Mouse (Mus musculus): ENCODE measurements around the gene Gcnt7. TPM values are rescaled to one million over a fixed set of nuclear protein-coding genes. Genes with fewer than 3 reads are reported as not detected.

Gene Gcnt7
- polyA plus RNA-seq, 1 experiment from 2014 or later: 1.6 TPM

DNA sequence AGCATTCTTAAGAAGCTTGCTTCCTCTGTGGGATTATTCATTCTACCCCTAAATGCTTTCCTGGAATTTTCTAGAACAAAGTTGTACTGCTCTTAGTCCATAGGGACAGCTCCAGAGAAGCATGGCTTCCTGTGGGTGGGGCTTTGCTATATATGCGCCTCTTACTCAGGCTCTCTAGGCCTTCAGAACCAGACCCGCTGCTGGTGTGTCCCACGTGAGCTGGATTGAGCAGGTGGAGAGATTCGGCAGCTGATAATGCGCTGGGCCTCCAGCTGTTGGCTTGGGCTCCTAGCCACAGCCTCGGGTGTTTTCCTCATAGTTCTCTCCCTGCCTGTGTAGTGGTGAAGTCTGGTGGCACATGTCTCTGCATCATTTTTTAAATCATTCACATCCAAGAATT lies 7.8 kb downstream of the Gcnt7 start:
- Histone ChIP-seq H3K4me1 (replicated peaks) (no peaks in the 10 kb centered on the region), H3K36me3 (peaks cover 94% of the 10 kb centered on the region), H3K27me3 (no peaks in the 10 kb centered on the region), H3K9ac (no peak overlapping the region), H3K27ac (no peak overlapping the region), H3K9me3 (no peaks in the 10 kb centered on the region), H3K4me3 (no peak overlapping the region), H3K4me2 (no peak overlapping the region)
- no peak for ATAC-seq (ENCODE audit: low FRiP score)
- 94% methylated on average over 6 of the region's 6 CpGs for WGBS

DNA sequence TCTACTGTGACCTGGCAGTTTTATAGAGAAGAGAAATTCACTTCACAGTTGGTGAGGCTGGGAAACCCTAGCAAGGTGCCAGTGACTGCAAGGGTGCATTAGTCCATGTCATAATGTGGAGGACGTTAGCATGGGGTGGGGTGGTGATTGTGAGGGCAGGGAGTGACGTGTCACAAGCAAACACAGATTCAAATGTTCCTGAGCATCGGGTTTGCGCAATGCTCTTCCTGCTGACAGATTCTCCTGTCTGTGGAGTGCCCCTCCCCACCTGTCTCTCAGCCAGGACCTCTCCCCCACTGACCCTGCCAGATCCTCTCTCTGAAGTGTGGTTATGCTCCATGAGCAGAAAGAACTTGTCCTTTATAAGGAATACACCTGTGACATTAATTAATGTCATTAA lies 10.1 kb downstream of the Gcnt7 start:
- Histone ChIP-seq H3K27me3 (no peaks in the 10 kb centered on the region), H3K4me2 (no peak overlapping the region), H3K36me3 (peaks cover 92% of the 10 kb centered on the region), H3K9ac (no peak overlapping the region), H3K27ac (no peak overlapping the region), H3K4me1 (replicated peaks) (no peaks in the 10 kb centered on the region), H3K4me3 (no peak overlapping the region), H3K9me3 (no peaks in the 10 kb centered on the region)
- ATAC-seq (ENCODE audit: low FRiP score): no peak
- WGBS: 90% methylated on average over 4 of the region's 4 CpGs

GRCm38 (mm10) chr2:172447317-172447716 lies 11.1 kb downstream of the Gcnt7 start:
- Histone ChIP-seq H3K36me3 (peaks cover 82% of the 10 kb centered on the region), H3K27me3 (no peaks in the 10 kb centered on the region), H3K4me3 (no peak overlapping the region), H3K9me3 (no peaks in the 10 kb centered on the region), H3K4me2 (no peak overlapping the region), H3K27ac (no peak overlapping the region), H3K9ac (no peak overlapping the region), H3K4me1 (replicated peaks) (peaks cover 4% of the 10 kb centered on the region; the same call in 1 of the 2 replicates)
- 94% methylated on average over 6 of the region's 6 CpGs for WGBS
- ATAC-seq (ENCODE audit: low FRiP score): no peak

- no peak overlapping the region for H3K4me3 ChIP-seq
- H3K27me3 ChIP-seq: no peaks in the 10 kb centered on the region
- no peaks in the 10 kb centered on the region for H3K9me3 ChIP-seq
- WGBS: 93% methylated on average over 4 of the region's 4 CpGs
- H3K27ac ChIP-seq: no peak overlapping the region
- no peak overlapping the region for H3K4me2 ChIP-seq
- peaks cover 20% of the 10 kb centered on the region for H3K4me1 ChIP-seq (replicated peaks)
- ATAC-seq (ENCODE audit: low FRiP score): no peak
- peaks cover 65% of the 10 kb centered on the region for H3K36me3 ChIP-seq
- H3K9ac ChIP-seq: no peak overlapping the region
Measured at GRCm38 (mm10) chr2:172445617-172446016, 12.8 kb downstream of the Gcnt7 start.

DNA sequence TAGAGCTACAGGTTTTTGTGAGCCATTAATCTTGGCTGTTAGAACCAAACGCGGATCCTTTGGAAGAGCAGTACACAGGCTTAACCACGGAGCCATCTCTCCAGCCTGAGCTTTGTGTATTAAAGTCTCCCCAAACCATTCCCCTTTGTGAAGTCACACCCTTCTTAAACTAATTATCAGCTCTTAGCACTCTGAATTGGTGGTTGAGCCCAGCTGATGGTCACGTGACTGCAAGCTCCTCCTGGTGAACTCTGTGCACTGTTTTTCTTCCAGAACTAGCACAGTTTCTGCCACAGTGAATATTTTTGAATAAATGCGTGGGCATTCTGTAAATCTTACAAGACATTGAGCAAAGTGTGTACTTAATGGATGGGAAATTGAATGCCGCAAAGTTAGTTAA lies 17.2 kb downstream of the Gcnt7 start:
- ATAC-seq (ENCODE audit: low FRiP score): no peak
- H3K9me3 ChIP-seq: no peaks in the 10 kb centered on the region
- WGBS: 34% methylated on average over 6 of the region's 6 CpGs
- peak overlapping the region; percentile 70 for H3K4me3 ChIP-seq
- peaks cover 20% of the 10 kb centered on the region for H3K36me3 ChIP-seq
- no peaks in the 10 kb centered on the region for H3K27me3 ChIP-seq
- peak overlapping the region; percentile 79 for H3K9ac ChIP-seq
- H3K4me1 ChIP-seq (replicated peaks): peaks cover 28% of the 10 kb centered on the region
- no peak overlapping the region for H3K27ac ChIP-seq
- peak overlapping the region; percentile 85 for H3K4me2 ChIP-seq

DNA sequence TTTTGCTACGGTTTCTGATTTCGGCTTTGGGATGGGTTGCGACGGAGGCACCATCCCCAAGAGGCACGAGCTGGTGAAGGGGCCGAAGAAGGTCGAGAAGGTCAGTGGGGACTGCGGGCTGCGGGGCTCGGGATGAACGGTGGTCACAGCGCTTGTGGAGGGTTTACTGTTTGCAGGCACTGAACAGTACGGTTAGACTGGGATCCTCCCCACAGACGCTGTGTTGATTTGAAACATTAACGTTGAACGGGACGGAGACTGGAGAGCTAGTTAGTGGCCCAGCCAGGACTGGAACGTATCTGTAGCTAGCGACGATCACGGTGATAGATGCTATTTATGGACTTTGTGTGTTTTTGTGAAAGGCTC lies 17.8 kb downstream of the Gcnt7 start:
- Histone ChIP-seq H3K4me3 (peak overlapping the region; percentile 70), H3K27me3 (no peaks in the 10 kb centered on the region; the same call in 1 of the 2 replicates), H3K9ac (peak overlapping the region; percentile 79), H3K4me1 (replicated peaks) (peaks cover 28% of the 10 kb centered on the region), H3K4me2 (peak overlapping the region; percentile 85), H3K27ac (no peak overlapping the region; the same call in none of the 2 replicates), H3K9me3 (no peaks in the 10 kb centered on the region), H3K36me3 (peaks cover 15% of the 10 kb centered on the region)
- peak; percentile 80 for ATAC-seq (ENCODE audit: low FRiP score)
- under 1% methylated on average over 21 of the region's 21 CpGs for WGBS

GRCm38 (mm10) chr2:172439843-172440639 lies 18.4 kb downstream of the Gcnt7 start, which contains the start of gene Rtf2:
Gene Rtf2, plus strand, starts transcription at chr2:172440556.
- H3K36me3 ChIP-seq: peaks cover 9% of the 10 kb centered on the region

DNA sequence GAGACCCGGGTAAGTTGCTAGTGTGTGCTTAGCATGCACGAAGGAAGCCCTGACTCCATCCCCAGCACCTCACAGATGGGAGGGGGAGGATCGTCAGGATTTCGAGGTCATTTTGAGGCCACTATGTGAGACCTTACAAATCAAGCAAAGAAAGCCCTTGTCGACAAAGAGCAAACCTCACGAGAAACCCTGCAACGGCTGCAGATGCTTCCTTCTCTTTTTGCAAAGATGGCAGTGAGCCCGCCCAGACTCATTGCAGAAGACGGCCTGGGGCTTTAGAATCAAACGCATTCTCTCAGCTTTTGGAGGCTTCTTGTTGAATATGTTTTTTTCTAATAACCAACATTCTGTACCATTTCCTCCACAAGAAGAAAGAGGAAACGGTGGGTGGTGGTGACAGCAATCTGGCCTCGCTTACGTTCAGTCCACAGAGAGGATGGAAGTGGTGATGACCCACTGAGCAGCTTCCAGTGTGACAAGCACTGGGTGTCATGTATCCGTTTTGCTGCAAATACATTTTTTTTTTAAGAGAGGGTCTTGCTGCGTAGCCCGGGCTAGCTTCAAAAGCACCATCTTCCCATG lies 20.9 kb downstream of the Gcnt7 start:
- Histone ChIP-seq H3K27me3 (peaks cover 2% of the 10 kb centered on the region; the same call in 1 of the 2 replicates), H3K4me1 (replicated peaks) (peaks cover 26% of the 10 kb centered on the region), H3K9ac (no peak overlapping the region), H3K36me3 (no peaks in the 10 kb centered on the region), H3K27ac (no peak overlapping the region), H3K4me3 (no peak overlapping the region), H3K4me2 (no peak overlapping the region), H3K9me3 (no peaks in the 10 kb centered on the region)
- no peak for ATAC-seq (ENCODE audit: low FRiP score)
- 73% methylated on average over 16 of the region's 16 CpGs for WGBS

More at GRCm38 (mm10) chr2:172439843-172440639, 18.4 kb downstream of the Gcnt7 start, which contains the start of gene Rtf2:
- Histone ChIP-seq H3K9me3 (no peaks in the 10 kb centered on the region), H3K27me3 (peaks cover 2% of the 10 kb centered on the region; the same call in 1 of the 2 replicates), H3K4me2 (peak within 1 kb of the TSS; percentile 85), H3K4me1 (replicated peaks) (peaks cover 28% of the 10 kb centered on the region), H3K27ac (peak within 1 kb of the TSS; percentile 84), H3K4me3 (peak within 1 kb of the TSS; percentile 70), H3K9ac (peak within 1 kb of the TSS; percentile 79)
- ATAC-seq (ENCODE audit: low FRiP score): peak; percentile 97
- WGBS: 2% methylated on average over 35 of the region's 35 CpGs

GRCm38 (mm10) chr2:172433746-172434145 lies 24.6 kb downstream of the Gcnt7 start:
- Histone ChIP-seq H3K36me3 (no peaks in the 10 kb centered on the region), H3K27me3 (peaks cover 2% of the 10 kb centered on the region; the same call in 1 of the 2 replicates), H3K4me3 (no peak overlapping the region), H3K4me2 (no peak overlapping the region), H3K9me3 (no peaks in the 10 kb centered on the region), H3K27ac (no peak overlapping the region), H3K9ac (no peak overlapping the region), H3K4me1 (replicated peaks) (no peaks in the 10 kb centered on the region)
- 65% methylated on average over 5 of the region's 5 CpGs for WGBS
- ATAC-seq (ENCODE audit: low FRiP score): no peak

DNA sequence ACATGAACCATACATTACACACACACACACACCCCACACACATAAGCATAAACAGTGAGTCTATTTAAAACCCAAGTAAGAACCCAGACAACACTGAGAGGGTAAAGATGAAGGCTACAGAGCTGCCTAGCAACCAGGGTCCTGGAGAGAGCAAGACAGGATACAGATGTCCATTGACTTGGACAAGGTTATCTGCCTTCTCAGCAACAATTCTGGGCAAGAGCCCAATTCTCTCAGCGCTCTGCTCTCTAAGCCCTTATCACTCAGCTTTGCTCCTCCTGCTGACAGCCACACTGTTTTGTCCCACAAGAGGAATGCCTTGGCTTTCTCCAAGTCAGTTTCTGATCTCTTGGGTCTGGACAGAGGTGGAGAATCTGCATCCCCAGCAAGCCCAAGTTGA lies 27.8 kb downstream of the Gcnt7 start:
- Histone ChIP-seq H3K36me3 (no peaks in the 10 kb centered on the region), H3K27me3 (peaks cover 11% of the 10 kb centered on the region; the same call in 1 of the 2 replicates), H3K4me1 (replicated peaks) (no peaks in the 10 kb centered on the region), H3K4me2 (no peak overlapping the region), H3K9me3 (no peaks in the 10 kb centered on the region), H3K4me3 (no peak overlapping the region), H3K27ac (no peak overlapping the region), H3K9ac (no peak overlapping the region)
- 68% methylated on average over 1 of the region's 1 CpGs for WGBS
- no peak for ATAC-seq (ENCODE audit: low FRiP score)

GRCm38 (mm10) chr2:172418208-172418607 lies 40.2 kb downstream of the Gcnt7 start:
- no peak overlapping the region for H3K9ac ChIP-seq
- peaks cover 4% of the 10 kb centered on the region; the same call in 1 of the 2 replicates for H3K4me1 ChIP-seq (replicated peaks)
- no peaks in the 10 kb centered on the region for H3K27me3 ChIP-seq
- no peak overlapping the region for H3K27ac ChIP-seq
- WGBS: 89% methylated on average over 5 of the region's 5 CpGs
- H3K4me2 ChIP-seq: no peak overlapping the region
- H3K4me3 ChIP-seq: no peak overlapping the region
- ATAC-seq (ENCODE audit: low FRiP score): no peak
- H3K36me3 ChIP-seq: no peaks in the 10 kb centered on the region
- no peaks in the 10 kb centered on the region for H3K9me3 ChIP-seq

DNA sequence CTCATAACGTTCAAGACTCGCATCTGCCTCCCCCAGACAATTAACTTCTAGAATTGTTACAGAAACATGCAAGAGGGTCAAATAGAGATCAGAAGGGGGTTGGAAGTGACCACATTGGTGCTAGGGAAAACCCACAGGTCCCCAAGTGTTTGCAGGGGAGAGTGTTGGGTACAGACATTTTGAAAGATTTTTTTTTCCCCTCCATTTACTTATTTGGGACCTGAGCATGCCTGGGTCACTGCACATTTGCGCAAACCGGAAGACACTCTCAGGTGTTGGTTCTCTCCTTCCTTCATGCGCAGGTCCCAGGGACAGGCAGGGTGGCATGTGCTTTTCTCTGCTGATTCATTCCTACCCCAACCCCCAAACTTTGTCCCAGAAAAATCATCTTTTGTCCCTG lies 41.5 kb downstream of the Gcnt7 start:
- ATAC-seq (ENCODE audit: low FRiP score): no peak
- WGBS: 87% methylated on average over 5 of the region's 5 CpGs
- no peak overlapping the region for H3K27ac ChIP-seq
- no peaks in the 10 kb centered on the region for H3K27me3 ChIP-seq
- no peaks in the 10 kb centered on the region for H3K36me3 ChIP-seq
- no peak overlapping the region for H3K9ac ChIP-seq
- H3K4me3 ChIP-seq: no peak overlapping the region
- peaks cover 8% of the 10 kb centered on the region for H3K4me1 ChIP-seq (replicated peaks)
- H3K4me2 ChIP-seq: no peak overlapping the region
- H3K9me3 ChIP-seq: no peaks in the 10 kb centered on the region
